Mouse (Mus musculus): ENCODE measurements at regions not wholly inside any gene's neighbourhood (a gene's known extent, or its start where the extent isn't known, plus 50 kb on each side); places are given as distances from the start of the nearest gene placed in this dataset.

DNA sequence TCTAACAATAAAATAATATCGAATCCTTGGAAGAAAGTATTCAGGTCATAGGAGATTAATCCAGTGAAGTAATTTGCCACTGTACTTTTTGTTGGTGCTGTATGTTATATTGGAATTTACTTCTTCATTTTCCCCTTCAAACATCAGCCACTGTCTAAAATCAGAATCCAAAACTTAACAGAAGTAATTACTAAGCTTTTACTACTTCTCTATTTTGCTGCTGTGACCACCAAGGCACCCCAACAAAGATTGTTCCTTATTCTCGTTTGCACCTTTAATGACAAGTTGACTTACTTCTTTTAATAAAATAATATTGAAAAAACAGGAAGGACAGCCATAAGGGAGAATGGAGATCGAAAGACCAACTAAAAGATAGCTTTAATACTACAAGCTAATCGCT, 1130.1 kb upstream of the Cited2 start:
- DNase-seq (ENCODE audit: low spot score), result no peak

GRCm38 (mm10) chr10:16600041-16600440, 1123.0 kb upstream of the Cited2 start:
- no peak for DNase-seq (ENCODE audit: low spot score)

- DNase-seq (ENCODE audit: low spot score), result peak; percentile 40
Measured at GRCm38 (mm10) chr10:16600551-16601224, 1122.3 kb upstream of the Cited2 start.

DNA sequence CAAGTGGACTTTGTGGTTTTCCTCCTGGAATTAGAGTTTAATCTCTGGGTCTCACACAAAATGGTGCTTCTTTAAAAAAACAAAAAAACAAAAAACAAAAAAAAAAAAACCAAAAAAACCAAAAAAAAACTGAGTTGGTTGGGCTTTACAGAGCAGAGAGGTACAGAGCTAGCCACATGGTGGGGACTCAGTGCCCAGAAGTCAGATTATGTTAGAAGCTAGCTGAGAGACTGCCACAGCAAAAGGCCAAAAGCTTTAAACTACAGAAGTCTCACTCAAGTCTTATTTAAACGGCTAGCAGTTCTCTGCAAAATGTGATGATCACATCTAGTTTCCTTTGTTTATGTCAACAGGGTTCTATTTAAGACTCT, 1121.8 kb upstream of the Cited2 start:
- no peak for DNase-seq (ENCODE audit: low spot score)

- DNase-seq (ENCODE audit: low spot score), result no peak
Measured at GRCm38 (mm10) chr10:16608339-16608738, 1114.7 kb upstream of the Cited2 start.

DNA sequence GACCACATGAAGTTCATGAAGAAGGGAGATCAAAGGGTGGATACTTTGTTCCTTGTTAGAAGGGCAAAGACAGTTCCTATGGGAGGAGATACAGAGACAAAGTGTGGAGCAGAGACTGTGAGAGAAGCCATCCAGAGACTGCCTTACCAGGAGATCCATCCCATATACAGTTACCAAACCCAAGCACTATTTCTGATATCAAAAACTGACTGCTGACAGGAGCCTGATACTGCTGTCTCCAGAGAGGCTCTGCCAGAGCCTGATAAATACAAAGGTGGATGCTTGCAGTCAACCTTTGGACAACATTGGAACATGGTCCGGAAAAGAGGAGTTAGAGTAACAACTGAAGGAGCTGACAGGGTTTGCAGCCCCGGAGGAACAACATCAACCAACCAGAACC, 1104.3 kb upstream of the Cited2 start:
- DNase-seq (ENCODE audit: low spot score), result no peak

- DNase-seq (ENCODE audit: low spot score), result no peak
Measured at GRCm38 (mm10) chr10:16619584-16619983, 1103.4 kb upstream of the Cited2 start.

DNA sequence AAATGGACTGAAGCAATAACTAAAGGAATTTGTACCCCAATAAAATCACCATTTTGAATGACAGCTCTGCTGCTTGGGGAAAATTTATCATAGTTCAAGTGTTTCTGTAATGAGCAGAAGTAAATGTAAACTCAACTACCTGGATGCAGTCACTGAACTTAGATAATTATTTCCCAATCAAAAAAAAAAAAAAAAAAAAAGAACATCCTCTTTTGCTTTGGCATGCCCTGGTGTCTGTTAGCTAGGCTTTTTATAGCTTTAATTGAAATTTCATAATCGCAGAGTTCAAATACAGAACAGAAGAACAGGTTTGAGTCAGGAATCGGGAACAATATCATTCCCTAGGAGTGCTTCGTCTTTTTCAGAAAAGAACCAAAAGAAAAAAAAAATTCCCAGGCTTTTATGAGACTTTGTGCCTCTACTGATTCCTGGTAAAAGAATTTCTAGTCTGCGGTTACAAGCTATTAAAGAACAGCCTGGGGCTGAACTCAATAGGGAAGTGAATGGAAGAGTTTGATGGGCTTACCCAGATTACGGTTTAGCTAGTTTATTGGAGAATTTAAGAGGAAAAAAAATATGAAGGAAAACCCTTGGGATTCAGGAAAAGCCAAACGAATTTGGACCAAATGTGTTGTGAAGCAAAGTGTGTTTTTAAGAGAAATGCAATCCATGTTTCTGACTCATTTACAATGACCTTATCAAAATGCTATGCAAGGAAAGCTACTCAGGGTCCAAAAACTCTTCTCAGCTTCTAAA, 1102.0 kb upstream of the Cited2 start:
- no peak for DNase-seq (ENCODE audit: low spot score)

DNA sequence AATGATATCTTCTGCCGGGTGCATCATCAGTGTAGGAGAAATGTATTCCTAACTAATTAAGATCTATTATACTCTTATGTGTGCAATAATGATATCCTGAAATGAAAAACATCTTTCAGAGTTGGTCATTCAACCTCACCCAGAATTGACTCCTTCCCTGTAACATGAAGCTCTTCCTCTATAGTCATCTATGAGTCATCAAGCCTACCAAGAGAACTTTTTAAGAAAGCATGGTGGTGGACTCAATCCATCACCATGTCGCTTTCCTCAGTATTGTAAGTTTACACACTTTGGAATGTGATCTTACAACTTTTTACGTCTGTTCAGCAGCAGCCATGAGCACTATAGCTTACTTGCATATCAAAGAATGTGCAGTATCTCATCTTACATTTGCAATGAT, 1100.2 kb upstream of the Cited2 start:
- no peak for DNase-seq (ENCODE audit: low spot score)

DNA sequence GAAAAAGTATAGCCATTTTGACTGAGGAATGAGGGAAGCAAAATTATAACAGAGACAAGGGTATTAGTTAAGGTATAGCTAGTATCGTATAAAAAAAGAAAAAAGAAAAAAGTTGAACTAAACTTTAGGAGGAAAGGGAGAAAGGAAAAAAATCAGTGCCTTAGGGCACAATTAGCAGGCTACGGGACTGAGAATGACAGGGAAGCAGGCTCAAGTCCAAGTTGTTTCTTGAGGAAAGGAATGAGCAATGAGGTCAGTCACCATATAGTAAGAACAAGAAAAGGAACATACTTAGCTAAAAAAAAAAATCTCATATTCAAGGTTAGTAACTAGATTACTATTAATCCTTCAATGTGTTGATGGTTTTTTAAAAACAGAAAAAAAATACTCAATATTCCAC, 1089.8 kb upstream of the Cited2 start:
- DNase-seq (ENCODE audit: low spot score), result no peak

DNA sequence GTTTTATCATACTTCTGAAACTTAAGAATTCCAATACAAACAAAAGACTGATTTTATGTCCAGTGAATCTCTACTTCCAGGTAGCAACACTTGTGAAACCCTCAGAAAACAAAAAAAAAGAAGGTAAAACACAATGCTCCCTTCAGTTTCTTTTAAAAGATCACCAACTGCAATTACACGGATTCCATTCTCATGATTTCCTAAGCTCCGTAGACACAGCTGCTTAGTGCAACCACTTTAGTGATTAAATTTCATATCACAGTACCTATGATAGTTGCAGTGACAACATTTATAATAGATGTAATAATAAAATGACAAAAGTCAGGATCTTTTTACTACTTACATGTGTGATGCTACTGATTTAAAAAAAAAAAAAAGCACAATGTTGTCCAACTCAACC, 1087.6 kb upstream of the Cited2 start:
- DNase-seq (ENCODE audit: low spot score), result no peak

- no peak for DNase-seq (ENCODE audit: low spot score)
Measured at GRCm38 (mm10) chr10:16637006-16637405, 1086.0 kb upstream of the Cited2 start.

DNA sequence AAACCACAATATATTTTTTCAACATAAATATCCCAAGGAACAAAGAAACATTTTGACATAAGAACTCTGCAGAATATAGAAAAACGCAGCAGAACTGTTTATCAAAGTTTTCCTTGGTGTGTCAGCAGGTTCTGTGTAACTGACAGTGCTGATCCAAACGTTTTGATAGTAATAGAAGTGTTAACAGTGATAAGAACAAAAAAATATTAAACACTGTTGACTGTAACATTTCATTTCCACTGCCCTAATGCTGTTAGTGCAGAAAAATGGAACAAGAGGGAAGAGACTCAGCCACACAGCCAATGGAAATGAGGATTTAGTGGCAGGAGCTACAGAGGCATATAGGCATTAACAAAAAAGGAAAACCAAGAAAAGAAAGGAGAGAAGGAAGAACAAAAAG, 1084.9 kb upstream of the Cited2 start:
- no peak for DNase-seq (ENCODE audit: low spot score)

GRCm38 (mm10) chr10:16640136-16640535, 1082.9 kb upstream of the Cited2 start:
- no peak for DNase-seq (ENCODE audit: low spot score)

- no peak for DNase-seq (ENCODE audit: low spot score)
Measured at GRCm38 (mm10) chr10:16650120-16650519, 1072.9 kb upstream of the Cited2 start.

DNA sequence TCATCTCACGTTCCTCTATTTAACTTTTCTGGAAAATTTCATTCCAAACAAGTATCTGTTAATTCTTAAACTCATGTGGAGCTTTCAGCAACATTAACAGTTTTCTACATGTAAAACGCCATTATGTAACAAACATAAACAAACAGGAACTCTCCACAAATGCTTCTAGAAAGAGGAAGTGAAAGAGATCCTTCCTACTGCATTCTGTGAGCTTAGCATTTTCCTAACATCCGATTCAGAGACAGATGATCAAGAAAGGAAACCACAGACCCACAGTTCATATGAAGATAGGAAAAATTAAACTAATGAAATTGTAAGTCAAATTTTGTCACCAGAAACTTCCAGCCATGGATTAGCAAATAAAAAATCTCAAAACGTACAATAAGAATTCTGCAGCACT, 1070.6 kb upstream of the Cited2 start:
- DNase-seq (ENCODE audit: low spot score), result no peak

DNA sequence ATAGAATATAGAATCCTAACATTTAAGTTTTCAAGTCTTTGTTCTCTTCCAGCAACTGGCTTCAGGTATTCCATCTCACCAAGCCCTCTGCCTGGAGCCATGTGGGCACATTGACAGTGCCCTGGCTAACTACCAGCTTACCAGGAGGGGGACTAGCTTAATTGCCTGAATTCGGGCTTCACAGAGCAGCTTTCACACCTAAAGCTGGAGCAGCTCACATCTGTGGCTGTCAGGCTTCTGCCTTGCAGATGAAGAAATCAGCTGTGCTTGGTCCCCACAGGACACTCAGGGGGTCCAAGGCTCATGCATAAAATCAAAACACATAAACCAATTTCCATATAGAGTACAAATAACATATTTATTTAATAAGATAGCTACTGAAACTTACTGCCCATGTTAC, 1058.5 kb upstream of the Cited2 start:
- no peak for DNase-seq (ENCODE audit: low spot score)

GRCm38 (mm10) chr10:16670286-16670685, 1052.7 kb upstream of the Cited2 start:
- DNase-seq (ENCODE audit: low spot score), result no peak

DNA sequence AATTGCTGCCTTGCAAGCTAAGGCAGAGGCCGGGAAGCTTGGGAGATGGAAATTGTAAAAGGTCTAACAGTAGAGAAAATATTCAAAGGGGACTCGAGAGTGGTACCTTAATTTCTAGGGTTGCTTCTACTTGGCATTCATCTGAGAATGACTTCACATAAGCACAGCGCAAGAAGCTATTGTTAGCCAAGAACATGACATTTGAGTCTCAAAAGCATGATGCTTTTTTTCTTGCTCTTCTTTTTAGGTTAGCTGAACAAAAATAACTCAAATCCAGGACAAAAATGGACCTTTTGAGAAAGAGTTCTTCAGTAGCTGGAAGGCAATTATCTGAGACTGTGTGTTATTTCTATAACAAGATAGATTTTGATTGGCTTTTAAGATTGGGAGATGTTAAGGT, 1042.0 kb upstream of the Cited2 start:
- DNase-seq (ENCODE audit: low spot score), result no peak

- DNase-seq (ENCODE audit: low spot score), result no peak
Measured at GRCm38 (mm10) chr10:16685352-16685751, 1037.7 kb upstream of the Cited2 start.

GRCm38 (mm10) chr10:16706976-16707375, 1016.0 kb upstream of the Cited2 start:
- no peak for DNase-seq (ENCODE audit: low spot score)

GRCm38 (mm10) chr10:16713143-16713542, 1009.9 kb upstream of the Cited2 start:
- DNase-seq (ENCODE audit: low spot score), result no peak

DNA sequence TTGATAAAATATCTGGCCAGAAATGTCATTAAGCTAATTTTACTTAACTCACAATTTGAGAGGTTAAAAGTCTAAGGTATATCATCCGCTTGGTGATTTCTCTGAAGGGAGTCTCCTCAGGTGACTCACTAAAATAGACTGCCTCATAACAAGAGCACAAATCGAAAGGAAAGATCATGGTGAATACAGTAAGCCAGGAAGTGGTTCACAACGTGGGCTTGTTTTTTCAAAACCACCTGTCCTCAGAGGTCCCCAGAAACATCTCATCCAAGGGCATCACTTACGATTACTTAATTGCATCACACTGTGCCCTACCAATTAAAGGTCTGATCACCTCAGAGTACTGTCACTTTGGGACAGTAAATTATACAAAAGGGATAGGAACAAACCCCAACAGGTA, 1009.0 kb upstream of the Cited2 start:
- no peak for DNase-seq (ENCODE audit: low spot score)

DNA sequence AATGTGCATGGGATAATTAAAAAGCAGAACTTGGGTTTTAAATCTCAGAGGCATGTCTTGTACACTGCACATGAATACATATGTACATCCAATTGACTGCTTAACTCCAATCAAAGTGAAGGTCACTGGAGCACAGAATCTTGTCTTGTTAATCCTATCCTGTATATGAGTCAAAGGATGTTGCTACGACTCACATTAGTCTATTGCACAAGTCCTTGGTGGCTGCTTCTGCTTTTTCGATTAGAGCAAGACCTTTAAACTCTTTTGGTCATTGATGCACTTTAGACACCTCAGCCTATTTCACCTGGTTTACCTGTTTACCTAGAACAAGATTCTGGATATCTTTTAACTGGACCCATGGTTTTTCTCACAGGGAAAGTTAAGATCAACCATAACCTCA, 1008.5 kb upstream of the Cited2 start:
- DNase-seq (ENCODE audit: low spot score), result no peak
